Mouse (Mus musculus) embryonic facial prominence, embryonic 15.5 days (tissue): Measurements from ENCODE around the gene Prdm11. TPM values are rescaled to one million over a fixed set of nuclear protein-coding genes. Genes with fewer than 3 reads are reported as not detected.

Experiments used
- ATAC-seq: fragments of 200-750 bp; cut with Nextera tagmentation; 2 replicates; pipeline ENCODE4 v1.8.0; 2017; ENCODE audit warnings: low read depth, moderate TSS enrichment; ENCODE audit not compliant: insufficient number of reproducible peaks, low FRiP score, low TSS enrichment
- H3K27ac ChIP-seq: fragments of 300-500 bp; sonication (generic); replicated peaks from 2 replicates; pipeline ENCODE4 v1.5.1; 2015; ENCODE audit warnings: mild to moderate bottlenecking, inconsistent platforms
- H3K27me3 ChIP-seq: fragments of 300-500 bp; sonication (generic); 2 replicates; pipeline ENCODE4 v1.6.1; 2015; ENCODE audit warnings: inconsistent platforms
- H3K36me3 ChIP-seq: fragments of 300-500 bp; sonication (generic); 2 replicates; pipeline ENCODE4 v1.6.1; 2015; ENCODE audit warnings: mild to moderate bottlenecking, inconsistent platforms
- H3K4me1 ChIP-seq: fragments of 300-500 bp; sonication (generic); 2 replicates; pipeline ENCODE4 v1.6.1; 2015; ENCODE audit warnings: inconsistent platforms
- H3K4me2 ChIP-seq: fragments of 300-500 bp; sonication (generic); replicated peaks from 2 replicates; pipeline ENCODE4 v1.6.1; 2015; ENCODE audit warnings: mild to moderate bottlenecking, inconsistent platforms
- H3K4me3 ChIP-seq: fragments of 300-500 bp; sonication (generic); replicated peaks from 2 replicates; pipeline ENCODE4 v1.5.1; 2015; ENCODE audit warnings: mild to moderate bottlenecking, inconsistent platforms
- H3K9ac ChIP-seq: fragments of 300-500 bp; sonication (generic); 2 replicates; pipeline ENCODE4 v1.6.1; 2015; ENCODE audit warnings: inconsistent platforms
- H3K9me3 ChIP-seq: fragments of 300-500 bp; sonication (generic); replicated peaks from 2 replicates; pipeline ENCODE4 v1.6.1; 2016; ENCODE audit warnings: inconsistent platforms
- WGBS: fragments of 180-500 bp; shearing (Covaris S2); methylation state at CpG from one replicate; pipeline ENCODE4 v1.1.7; 2015; 5-methylcytosine and 5-hydroxymethylcytosine counted together
- polyA plus RNA-seq: library from polyadenylated mRNA; unstranded; fragments of >200 nt; fragmentation: Nextera tagmentation; extraction: Ambion mirVana; gene quantifications from 2 replicates; pipeline ENCODE4 v1.2.1, GENCODE M21; 2015

The Prdm11 gene
- polyA plus RNA-seq, 1 experiment from 2014 or later = 12.0 TPM

GRCm38 (mm10) chr2:92943406-92943805, 102.6 kb downstream of the Prdm11 start:
- Histone ChIP-seq H3K4me3 (no peak overlapping the region), H3K4me1 (peaks cover 15% of the 10 kb centered on the region), H3K27ac (no peak overlapping the region), H3K27me3 (no peaks in the 10 kb centered on the region), H3K9ac (no peak overlapping the region), H3K4me2 (no peak overlapping the region), H3K36me3 (no peaks in the 10 kb centered on the region), H3K9me3 (no peaks in the 10 kb centered on the region)
- WGBS = 87% methylated on average over 3 of the region's 3 CpGs
- ATAC-seq = no peak

GRCm38 (mm10) chr2:92941463-92941862, 104.5 kb downstream of the Prdm11 start:
- Histone ChIP-seq H3K27me3 (no peaks in the 10 kb centered on the region), H3K4me3 (no peak overlapping the region), H3K36me3 (no peaks in the 10 kb centered on the region), H3K9ac (no peak overlapping the region), H3K9me3 (no peaks in the 10 kb centered on the region), H3K27ac (no peak overlapping the region), H3K4me2 (no peak overlapping the region), H3K4me1 (peaks cover 2% of the 10 kb centered on the region; the same call in 1 of the 2 replicates)
- no peak for ATAC-seq
- 78% methylated on average over 3 of the region's 3 CpGs for WGBS

- H3K27ac ChIP-seq = no peak overlapping the region
- H3K36me3 ChIP-seq = no peaks in the 10 kb centered on the region
- no peak overlapping the region for H3K4me3 ChIP-seq
- peaks cover 3% of the 10 kb centered on the region; the same call in 1 of the 2 replicates for H3K4me1 ChIP-seq
- no peaks in the 10 kb centered on the region for H3K27me3 ChIP-seq
- ATAC-seq = no peak
- WGBS = 86% methylated on average over 9 of the region's 9 CpGs
- H3K9ac ChIP-seq = no peak overlapping the region
- H3K4me2 ChIP-seq = no peak overlapping the region
- no peaks in the 10 kb centered on the region for H3K9me3 ChIP-seq
Observed at GRCm38 (mm10) chr2:92940963-92941362, 105.0 kb downstream of the Prdm11 start.

GRCm38 (mm10) chr2:92938827-92939226, 107.1 kb downstream of the Prdm11 start:
- no peak overlapping the region for H3K9ac ChIP-seq
- H3K4me1 ChIP-seq = peaks cover 11% of the 10 kb centered on the region
- H3K4me2 ChIP-seq = no peak overlapping the region
- WGBS = 89% methylated on average over 7 of the region's 7 CpGs
- no peak overlapping the region for H3K27ac ChIP-seq
- H3K36me3 ChIP-seq = no peaks in the 10 kb centered on the region
- H3K4me3 ChIP-seq = no peak overlapping the region
- no peaks in the 10 kb centered on the region for H3K9me3 ChIP-seq
- no peak for ATAC-seq
- no peaks in the 10 kb centered on the region for H3K27me3 ChIP-seq

- no peak for ATAC-seq
- Histone ChIP-seq H3K27me3 (no peaks in the 10 kb centered on the region), H3K4me1 (peaks cover 11% of the 10 kb centered on the region), H3K4me2 (no peak overlapping the region), H3K36me3 (no peaks in the 10 kb centered on the region), H3K4me3 (no peak overlapping the region), H3K9me3 (no peaks in the 10 kb centered on the region), H3K9ac (no peak overlapping the region), H3K27ac (no peak overlapping the region)
- 87% methylated on average over 5 of the region's 5 CpGs for WGBS
Observed at GRCm38 (mm10) chr2:92938063-92938462, 107.9 kb downstream of the Prdm11 start.

GRCm38 (mm10) chr2:92935483-92935882, 110.5 kb downstream of the Prdm11 start:
- Histone ChIP-seq H3K9ac (no peak overlapping the region), H3K27ac (no peak overlapping the region), H3K9me3 (no peaks in the 10 kb centered on the region), H3K4me2 (no peak overlapping the region), H3K27me3 (no peaks in the 10 kb centered on the region), H3K4me3 (no peak overlapping the region), H3K36me3 (no peaks in the 10 kb centered on the region), H3K4me1 (peaks cover 11% of the 10 kb centered on the region)
- WGBS = 62% methylated on average over 3 of the region's 3 CpGs
- ATAC-seq = no peak

GRCm38 (mm10) chr2:92934312-92934982, 111.5 kb downstream of the Prdm11 start:
- H3K4me3 ChIP-seq = no peak overlapping the region
- ATAC-seq = no peak
- H3K36me3 ChIP-seq = no peaks in the 10 kb centered on the region
- no peaks in the 10 kb centered on the region for H3K9me3 ChIP-seq
- H3K4me2 ChIP-seq = no peak overlapping the region
- H3K27me3 ChIP-seq = no peaks in the 10 kb centered on the region
- no peak overlapping the region for H3K9ac ChIP-seq
- no peak overlapping the region for H3K27ac ChIP-seq
- 21% methylated on average over 10 of the region's 10 CpGs for WGBS
- peaks cover 11% of the 10 kb centered on the region for H3K4me1 ChIP-seq

- Histone ChIP-seq H3K4me1 (peaks cover 11% of the 10 kb centered on the region), H3K9me3 (no peaks in the 10 kb centered on the region), H3K9ac (no peak overlapping the region), H3K27me3 (no peaks in the 10 kb centered on the region), H3K4me3 (no peak overlapping the region), H3K36me3 (no peaks in the 10 kb centered on the region), H3K27ac (no peak overlapping the region), H3K4me2 (no peak overlapping the region)
- ATAC-seq = no peak
- 75% methylated on average over 6 of the region's 6 CpGs for WGBS
Observed at GRCm38 (mm10) chr2:92933379-92933778, 112.6 kb downstream of the Prdm11 start.

GRCm38 (mm10) chr2:92931061-92931460, 114.9 kb downstream of the Prdm11 start:
- Histone ChIP-seq H3K4me1 (peaks cover 8% of the 10 kb centered on the region), H3K9me3 (no peaks in the 10 kb centered on the region), H3K27ac (no peak overlapping the region), H3K27me3 (no peaks in the 10 kb centered on the region), H3K36me3 (no peaks in the 10 kb centered on the region), H3K4me3 (no peak overlapping the region), H3K9ac (no peak overlapping the region), H3K4me2 (no peak overlapping the region)
- WGBS = 71% methylated on average over 7 of the region's 7 CpGs
- ATAC-seq = no peak

GRCm38 (mm10) chr2:92929696-92930095, 116.3 kb downstream of the Prdm11 start:
- no peak overlapping the region for H3K27ac ChIP-seq
- H3K4me1 ChIP-seq = peaks cover 6% of the 10 kb centered on the region
- H3K4me2 ChIP-seq = no peak overlapping the region
- H3K9me3 ChIP-seq = no peaks in the 10 kb centered on the region
- no peaks in the 10 kb centered on the region for H3K36me3 ChIP-seq
- ATAC-seq = no peak
- H3K27me3 ChIP-seq = no peaks in the 10 kb centered on the region
- H3K4me3 ChIP-seq = no peak overlapping the region
- WGBS = 74% methylated on average over 5 of the region's 5 CpGs
- H3K9ac ChIP-seq = no peak overlapping the region

- Histone ChIP-seq H3K27ac (no peak overlapping the region), H3K4me2 (no peak overlapping the region), H3K9me3 (no peaks in the 10 kb centered on the region), H3K4me1 (no peaks in the 10 kb centered on the region), H3K4me3 (no peak overlapping the region), H3K36me3 (no peaks in the 10 kb centered on the region), H3K27me3 (no peaks in the 10 kb centered on the region), H3K9ac (no peak overlapping the region)
- whole genome bisulfite sequencing = 57% methylated on average over 6 of the region's 6 CpGs
- ATAC-seq = no peak
Observed at GRCm38 (mm10) chr2:92924677-92925259, 121.2 kb downstream of the Prdm11 start.

GRCm38 (mm10) chr2:92920709-92921108, 125.3 kb downstream of the Prdm11 start:
- Histone ChIP-seq H3K9ac (no peak overlapping the region), H3K27me3 (peaks cover 13% of the 10 kb centered on the region), H3K36me3 (no peaks in the 10 kb centered on the region), H3K27ac (no peak overlapping the region), H3K4me1 (peaks cover 14% of the 10 kb centered on the region), H3K9me3 (no peaks in the 10 kb centered on the region), H3K4me2 (no peak overlapping the region), H3K4me3 (no peak overlapping the region)
- WGBS = 57% methylated on average over 4 of the region's 4 CpGs
- ATAC-seq = no peak
